Mouse (Mus musculus) intestine, embryonic 16.5 days (tissue): ENCODE data around the gene Mapk10. TPM values are rescaled to one million over a fixed set of nuclear protein-coding genes. Genes with fewer than 3 reads are reported as not detected.

Source experiments
- ATAC-seq: fragments of 200-750 bp; cut with Nextera tagmentation; 2 replicates; pipeline ENCODE4 v1.8.0; 2017; ENCODE audit warnings: moderate TSS enrichment, moderate library complexity
- H3K27ac ChIP-seq: fragments of 300-500 bp; sonication (generic); 2 replicates; pipeline ENCODE4 v1.5.1; 2014; ENCODE audit warnings: mild to moderate bottlenecking, low read length
- H3K27me3 ChIP-seq: fragments of 300-500 bp; sonication (generic); replicated peaks from 2 replicates; pipeline ENCODE4 v1.6.1; 2014; ENCODE audit warnings: low read length, control low read depth, mixed read lengths; ENCODE audit not compliant: control insufficient read depth, insufficient read depth
- H3K36me3 ChIP-seq: fragments of 300-500 bp; sonication (generic); 2 replicates; pipeline ENCODE4 v1.6.1; 2014; ENCODE audit warnings: low read length, control low read depth; ENCODE audit not compliant: control insufficient read depth, insufficient read depth
- H3K4me1 ChIP-seq: fragments of 300-500 bp; sonication (generic); 2 replicates; pipeline ENCODE4 v1.6.1; 2014; ENCODE audit warnings: low read length, control low read depth, mixed read lengths; ENCODE audit not compliant: control insufficient read depth, insufficient read depth
- H3K4me2 ChIP-seq: fragments of 300-500 bp; sonication (generic); 2 replicates; pipeline ENCODE4 v1.6.1; 2014; ENCODE audit warnings: low read depth, low read length, control low read depth
- H3K4me3 ChIP-seq: fragments of 300-500 bp; sonication (generic); 2 replicates; pipeline ENCODE4 v1.5.1; 2014; ENCODE audit warnings: mild to moderate bottlenecking, low read length
- H3K9ac ChIP-seq: fragments of 300-500 bp; sonication (generic); 2 replicates; pipeline ENCODE4 v1.6.1; 2014; ENCODE audit warnings: low read depth, low read length
- H3K9me3 ChIP-seq: fragments of 300-500 bp; sonication (generic); 2 replicates; pipeline ENCODE4 v1.6.1; 2016; ENCODE audit warnings: low read length, control low read depth; ENCODE audit not compliant: control insufficient read depth
- WGBS: fragments of 180-500 bp; shearing (Covaris S2); extraction: QIAGEN DNeasy Blood & Tissue Kit; methylation state at CpG from one replicate; pipeline ENCODE4 v1.1.7; 2014; 5-methylcytosine and 5-hydroxymethylcytosine counted together
- polyA plus RNA-seq: library from polyadenylated mRNA; unstranded; fragments of >200 nt; fragmentation: Nextera tagmentation; extraction: Ambion mirVana; gene quantifications from 2 replicates; pipeline ENCODE4 v1.2.1, GENCODE M21; 2015

Mapk10 gene
- polyA plus RNA-seq, 1 experiment from 2014 or later: 5.3 TPM

- H3K9ac ChIP-seq: no peak overlapping the region
- WGBS: 58% methylated on average over 8 of the region's 8 CpGs
- H3K27ac ChIP-seq: no peak overlapping the region
- no peak overlapping the region for H3K4me3 ChIP-seq
- H3K27me3 ChIP-seq: no peaks in the 10 kb centered on the region
- no peak for ATAC-seq
- no peak overlapping the region for H3K4me2 ChIP-seq
- H3K9me3 ChIP-seq: no peaks in the 10 kb centered on the region
- no peaks in the 10 kb centered on the region for H3K4me1 ChIP-seq
- H3K36me3 ChIP-seq: no peaks in the 10 kb centered on the region
These were observed 2.3 kb downstream of the Mapk10 start for GRCm38 (mm10) chr5:103208869-103209268.

- no peak overlapping the region for H3K4me2 ChIP-seq
These were observed 3.1 kb downstream of the Mapk10 start for GRCm38 (mm10) chr5:103208021-103208511.

GRCm38 (mm10) chr5:103197796-103198325 lies 13.3 kb downstream of the Mapk10 start:
- H3K27me3 ChIP-seq: no peaks in the 10 kb centered on the region
- no peaks in the 10 kb centered on the region for H3K4me1 ChIP-seq
- H3K9ac ChIP-seq: no peak overlapping the region
- no peak overlapping the region for H3K27ac ChIP-seq
- H3K4me3 ChIP-seq: no peak overlapping the region
- no peak for ATAC-seq
- WGBS: 76% methylated on average over 2 of the region's 2 CpGs
- H3K9me3 ChIP-seq: no peaks in the 10 kb centered on the region
- no peaks in the 10 kb centered on the region for H3K36me3 ChIP-seq
- no peak overlapping the region for H3K4me2 ChIP-seq

More at GRCm38 (mm10) chr5:103208021-103208511, 3.1 kb downstream of the Mapk10 start:
- Histone ChIP-seq H3K4me3 (no peak overlapping the region), H3K9me3 (no peaks in the 10 kb centered on the region), H3K27me3 (no peaks in the 10 kb centered on the region), H3K4me1 (no peaks in the 10 kb centered on the region), H3K27ac (no peak overlapping the region), H3K9ac (no peak overlapping the region), H3K36me3 (no peaks in the 10 kb centered on the region)
- no peak for ATAC-seq
- WGBS: 65% methylated on average over 10 of the region's 10 CpGs

- no peak overlapping the region for H3K9ac ChIP-seq
- no peaks in the 10 kb centered on the region for H3K36me3 ChIP-seq
- no peak overlapping the region for H3K4me3 ChIP-seq
- no peaks in the 10 kb centered on the region for H3K9me3 ChIP-seq
- H3K4me1 ChIP-seq: no peaks in the 10 kb centered on the region
- no peaks in the 10 kb centered on the region for H3K27me3 ChIP-seq
- H3K27ac ChIP-seq: no peak overlapping the region
- no peak overlapping the region for H3K4me2 ChIP-seq
- WGBS: 55% methylated on average over 6 of the region's 6 CpGs
- no peak for ATAC-seq
These were observed 16.6 kb downstream of the Mapk10 start for GRCm38 (mm10) chr5:103194549-103194948.

GRCm38 (mm10) chr5:103193700-103194099 lies 17.4 kb downstream of the Mapk10 start:
- no peaks in the 10 kb centered on the region for H3K27me3 ChIP-seq
- no peak overlapping the region for H3K9ac ChIP-seq
- no peak overlapping the region for H3K4me3 ChIP-seq
- no peaks in the 10 kb centered on the region for H3K4me1 ChIP-seq
- WGBS: 41% methylated on average over 3 of the region's 3 CpGs
- no peak overlapping the region for H3K4me2 ChIP-seq
- no peak overlapping the region for H3K27ac ChIP-seq
- H3K9me3 ChIP-seq: no peaks in the 10 kb centered on the region
- peak; percentile 73 for ATAC-seq
- H3K36me3 ChIP-seq: no peaks in the 10 kb centered on the region

- 45% methylated on average over 4 of the region's 4 CpGs for WGBS
- Histone ChIP-seq H3K27me3 (no peaks in the 10 kb centered on the region), H3K4me2 (no peak overlapping the region), H3K9ac (no peak overlapping the region), H3K4me1 (no peaks in the 10 kb centered on the region), H3K4me3 (no peak overlapping the region), H3K36me3 (no peaks in the 10 kb centered on the region), H3K9me3 (no peaks in the 10 kb centered on the region), H3K27ac (no peak overlapping the region)
- ATAC-seq: no peak
These were observed 19.6 kb downstream of the Mapk10 start for GRCm38 (mm10) chr5:103191577-103191976.

GRCm38 (mm10) chr5:103184256-103184655 lies 26.9 kb downstream of the Mapk10 start:
- no peak overlapping the region for H3K4me2 ChIP-seq
- H3K9me3 ChIP-seq: no peaks in the 10 kb centered on the region
- H3K4me3 ChIP-seq: no peak overlapping the region
- H3K9ac ChIP-seq: no peak overlapping the region
- ATAC-seq: no peak
- H3K4me1 ChIP-seq: no peaks in the 10 kb centered on the region
- H3K27ac ChIP-seq: no peak overlapping the region
- 90% methylated on average over 1 of the region's 1 CpGs for WGBS
- H3K27me3 ChIP-seq: no peaks in the 10 kb centered on the region
- H3K36me3 ChIP-seq: no peaks in the 10 kb centered on the region

GRCm38 (mm10) chr5:103181622-103182021 lies 29.5 kb downstream of the Mapk10 start:
- 89% methylated on average over 10 of the region's 10 CpGs for WGBS
- no peak overlapping the region for H3K9ac ChIP-seq

GRCm38 (mm10) chr5:103177010-103177409 lies 34.1 kb downstream of the Mapk10 start:
- no peak overlapping the region for H3K9ac ChIP-seq
- no peak overlapping the region for H3K4me2 ChIP-seq
- H3K27me3 ChIP-seq: no peaks in the 10 kb centered on the region
- WGBS: 34% methylated on average over 5 of the region's 5 CpGs
- ATAC-seq: no peak
- no peak overlapping the region for H3K27ac ChIP-seq
- H3K4me3 ChIP-seq: no peak overlapping the region
- H3K9me3 ChIP-seq: no peaks in the 10 kb centered on the region
- no peaks in the 10 kb centered on the region for H3K4me1 ChIP-seq
- no peaks in the 10 kb centered on the region for H3K36me3 ChIP-seq

More at GRCm38 (mm10) chr5:103181622-103182021, 29.5 kb downstream of the Mapk10 start:
- Histone ChIP-seq H3K4me3 (no peak overlapping the region), H3K4me2 (no peak overlapping the region), H3K36me3 (no peaks in the 10 kb centered on the region), H3K4me1 (no peaks in the 10 kb centered on the region), H3K27ac (no peak overlapping the region), H3K27me3 (no peaks in the 10 kb centered on the region), H3K9me3 (no peaks in the 10 kb centered on the region)
- ATAC-seq: no peak

GRCm38 (mm10) chr5:103175989-103176388 lies 35.1 kb downstream of the Mapk10 start:
- no peak overlapping the region for H3K4me2 ChIP-seq
- no peaks in the 10 kb centered on the region for H3K9me3 ChIP-seq
- no peak overlapping the region for H3K4me3 ChIP-seq
- no peak overlapping the region for H3K27ac ChIP-seq
- 81% methylated on average over 7 of the region's 7 CpGs for WGBS
- H3K4me1 ChIP-seq: no peaks in the 10 kb centered on the region
- no peak for ATAC-seq
- no peaks in the 10 kb centered on the region for H3K27me3 ChIP-seq
- no peaks in the 10 kb centered on the region for H3K36me3 ChIP-seq
- no peak overlapping the region for H3K9ac ChIP-seq
